Mouse (Mus musculus): ENCODE data around the gene Tnfsf11. TPM values are rescaled to one million over a fixed set of nuclear protein-coding genes. Genes with fewer than 3 reads are reported as not detected.

The Tnfsf11 gene
- total RNA-seq, 2 experiments from 2014 or later, result not detected

DNA sequence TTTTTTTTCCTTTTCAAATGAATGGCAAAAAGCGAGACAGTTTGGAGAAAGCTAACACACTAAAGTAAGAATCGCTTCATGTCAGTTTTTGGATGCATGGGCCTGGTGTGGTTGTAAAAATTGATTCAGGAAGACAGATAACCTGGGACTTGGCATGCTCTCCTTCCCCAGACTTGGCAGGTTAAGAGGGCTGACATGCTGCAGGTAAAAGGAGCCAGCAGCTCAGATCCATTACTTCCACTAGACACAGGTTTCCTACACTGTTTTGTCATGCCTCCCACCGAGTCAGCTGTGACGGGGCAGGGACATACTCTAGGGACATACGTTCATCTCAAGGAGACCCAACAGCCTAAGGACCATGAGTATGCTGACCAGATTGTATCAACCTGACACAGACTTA is 33.0 kb downstream of the Tnfsf11 start:
- Histone ChIP-seq H3K27ac (0 out of 2 replicates have a peak overlapping the region, but pooled peaks have one; percentile 18), H3K4me3 (no peak overlapping the region)
- TF ChIP-seq CTCF (conservative IDR thresholded peaks at IDR 0.05), result no peak
- DNase-seq (ENCODE audit: low spot score in 2 of 2), result no peak

DNA sequence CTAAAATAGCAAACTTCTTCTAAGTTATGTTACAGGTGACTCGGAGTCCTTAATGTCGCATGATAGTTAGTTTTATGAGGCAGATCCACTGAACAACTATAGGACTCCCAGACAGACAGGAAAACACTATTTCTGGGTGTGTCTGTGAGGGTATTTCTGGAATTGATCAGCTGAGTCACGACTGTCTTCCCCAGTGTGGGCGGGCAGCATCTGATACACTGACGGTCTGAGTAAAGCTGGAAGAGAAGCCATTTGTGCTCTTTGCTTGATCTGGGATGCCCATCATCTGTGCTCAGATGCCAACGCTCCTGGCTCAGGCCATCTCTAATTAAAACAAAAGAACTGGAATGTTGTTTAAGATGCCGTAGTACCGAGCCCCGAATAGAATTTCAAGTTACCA is 33.7 kb downstream of the Tnfsf11 start:
- Histone ChIP-seq H3K27ac (peak overlapping the region; percentile 65), H3K4me3 (no peak overlapping the region)
- no peak for TF ChIP-seq CTCF (conservative IDR thresholded peaks at IDR 0.05)
- DNase-seq (ENCODE audit: low spot score in 2 of 2), result peak; percentile 60 to 79

DNA sequence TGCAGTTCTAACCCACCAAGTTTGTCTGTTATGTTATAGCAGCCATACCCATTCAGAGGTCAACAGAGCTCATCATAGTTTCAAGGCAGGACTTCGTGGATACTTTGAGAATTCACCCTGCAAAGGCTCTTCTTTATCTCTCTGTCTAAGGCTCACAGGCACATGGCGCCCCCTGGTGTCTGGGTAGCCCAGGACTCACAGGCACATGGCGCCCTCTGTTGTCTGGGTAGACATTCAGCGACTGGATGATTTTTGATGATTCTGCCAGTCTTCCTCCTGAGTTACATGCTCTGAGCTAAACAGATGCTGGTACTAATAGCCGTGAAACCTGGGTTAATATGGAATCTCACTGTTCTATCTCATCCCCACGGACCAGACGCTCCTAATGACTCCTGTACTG is 34.3 kb downstream of the Tnfsf11 start:
- TF ChIP-seq CTCF (conservative IDR thresholded peaks at IDR 0.05), result peak; percentile 76
- H3K27ac ChIP-seq, result peak overlapping the region; percentile 65
- peak in 1 of 2 experiments; percentile 66 for DNase-seq (ENCODE audit: low spot score in 2 of 2)
- no peak overlapping the region for H3K4me3 ChIP-seq

DNA sequence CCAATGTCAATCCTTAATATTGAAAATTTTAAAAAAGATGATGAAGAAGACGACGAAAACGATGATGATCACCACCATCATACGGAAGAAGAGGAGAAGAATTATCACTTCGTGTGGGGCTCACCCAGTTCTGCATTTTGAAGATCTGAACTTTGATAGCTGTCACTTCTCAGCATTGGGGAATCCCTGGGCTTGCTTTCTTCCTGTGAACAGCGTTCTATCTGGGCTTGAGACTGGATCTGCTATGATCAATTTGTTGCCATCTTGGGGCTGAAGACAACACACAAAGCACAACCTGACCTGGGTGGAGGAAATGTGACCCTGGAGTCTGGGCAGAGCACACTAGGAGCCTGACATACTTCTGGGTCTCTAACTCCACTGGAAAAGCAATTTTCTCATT is 43.0 kb downstream of the Tnfsf11 start:
- DNase-seq (ENCODE audit: low spot score in 2 of 2), result no peak
- Histone ChIP-seq H3K4me3 (no peak overlapping the region), H3K27ac (no peak overlapping the region)
- no peak for TF ChIP-seq CTCF (conservative IDR thresholded peaks at IDR 0.05)

DNA sequence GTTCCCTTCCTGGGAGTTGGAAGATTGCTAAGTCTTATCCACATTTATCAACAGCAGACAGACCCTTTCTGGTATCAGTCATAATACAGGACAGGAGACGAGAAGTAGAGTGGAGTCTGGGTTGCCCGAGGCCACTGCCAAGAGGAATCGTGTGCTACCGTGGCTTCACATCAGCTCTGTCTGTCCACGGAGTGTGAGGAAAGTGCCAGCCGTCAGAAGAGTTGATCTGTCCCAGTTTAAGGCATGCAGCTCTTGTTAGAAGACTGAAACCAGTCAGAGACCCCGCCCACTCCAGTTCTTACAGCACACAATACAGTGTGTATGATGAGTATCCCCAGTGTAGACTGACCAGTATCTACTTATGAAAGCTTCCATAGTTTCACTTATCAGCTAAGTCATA is 45.2 kb downstream of the Tnfsf11 start:
- no peak overlapping the region for H3K27ac ChIP-seq
- DNase-seq (ENCODE audit: low spot score in 2 of 2), result no peak
- TF ChIP-seq CTCF (conservative IDR thresholded peaks at IDR 0.05), result no peak
- H3K4me3 ChIP-seq, result no peak overlapping the region

DNA sequence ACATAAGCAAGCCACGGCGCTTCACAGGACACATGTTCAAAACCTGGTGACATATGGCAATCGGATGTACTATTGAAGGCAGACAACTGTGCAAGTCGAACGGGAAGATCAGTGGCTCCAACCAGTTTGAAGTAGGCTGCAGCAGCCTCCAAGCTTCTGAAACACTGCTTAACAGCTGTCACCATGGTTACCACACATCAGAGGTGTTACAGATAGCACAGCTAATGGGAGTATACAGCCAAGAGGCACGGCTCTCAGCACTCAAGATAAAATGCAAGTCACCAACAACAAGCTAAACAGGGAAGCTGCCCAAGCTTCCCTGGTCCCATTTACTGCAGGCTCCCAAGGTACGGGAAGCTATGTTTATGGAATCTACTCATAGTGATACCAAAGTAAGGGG is 46.6 kb downstream of the Tnfsf11 start:
- Histone ChIP-seq H3K4me3 (no peak overlapping the region), H3K27ac (no peak overlapping the region)
- no peak for TF ChIP-seq CTCF (conservative IDR thresholded peaks at IDR 0.05)
- DNase-seq (ENCODE audit: low spot score in 2 of 2), result no peak

DNA sequence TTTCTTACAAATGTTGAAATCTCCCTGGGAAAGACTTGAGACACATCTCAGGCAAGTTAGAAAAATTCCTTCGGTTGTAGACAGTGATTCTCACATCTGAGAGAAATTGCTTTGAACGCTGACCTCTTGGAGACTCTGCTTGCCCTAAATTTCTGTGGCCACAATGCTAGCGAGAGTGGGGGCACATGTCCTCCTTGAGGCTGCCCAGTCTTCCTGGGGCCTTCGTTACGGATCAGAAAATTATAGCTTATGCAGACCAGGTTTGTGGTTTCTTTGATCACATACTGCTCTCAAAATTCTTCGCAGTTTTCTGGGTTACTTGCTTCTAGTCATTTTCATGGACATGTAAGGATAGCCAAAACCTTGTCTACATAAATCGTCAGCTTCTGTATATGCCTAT is 53.8 kb downstream of the Tnfsf11 start:
- Histone ChIP-seq H3K4me3 (no peak overlapping the region), H3K27ac (no peak overlapping the region)
- no peak for TF ChIP-seq CTCF (conservative IDR thresholded peaks at IDR 0.05)
- DNase-seq (ENCODE audit: low spot score in 2 of 2), result no peak

DNA sequence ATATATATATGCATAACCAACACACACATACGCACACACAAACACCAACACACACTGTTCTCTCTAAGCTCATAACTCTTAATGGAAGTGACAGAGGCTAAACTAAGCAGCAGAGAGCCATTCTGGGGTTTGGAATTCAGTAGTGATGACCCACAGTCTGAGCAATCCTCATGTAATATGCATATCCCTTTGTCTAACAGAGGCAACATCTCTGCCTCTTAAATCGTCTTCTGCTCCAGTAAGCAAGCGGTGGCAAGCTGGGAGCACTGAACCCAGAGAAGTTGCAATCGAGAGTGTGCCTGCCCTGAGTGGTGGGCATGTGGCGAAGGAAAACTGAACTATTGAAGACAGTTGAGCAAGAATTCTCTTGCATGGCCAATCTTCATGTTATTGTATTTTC is 61.2 kb downstream of the Tnfsf11 start:
- TF ChIP-seq CTCF (conservative IDR thresholded peaks at IDR 0.05), result no peak
- H3K27ac ChIP-seq, result no peak overlapping the region
- no peak for DNase-seq (ENCODE audit: low spot score in 2 of 2)
- H3K4me3 ChIP-seq, result no peak overlapping the region

DNA sequence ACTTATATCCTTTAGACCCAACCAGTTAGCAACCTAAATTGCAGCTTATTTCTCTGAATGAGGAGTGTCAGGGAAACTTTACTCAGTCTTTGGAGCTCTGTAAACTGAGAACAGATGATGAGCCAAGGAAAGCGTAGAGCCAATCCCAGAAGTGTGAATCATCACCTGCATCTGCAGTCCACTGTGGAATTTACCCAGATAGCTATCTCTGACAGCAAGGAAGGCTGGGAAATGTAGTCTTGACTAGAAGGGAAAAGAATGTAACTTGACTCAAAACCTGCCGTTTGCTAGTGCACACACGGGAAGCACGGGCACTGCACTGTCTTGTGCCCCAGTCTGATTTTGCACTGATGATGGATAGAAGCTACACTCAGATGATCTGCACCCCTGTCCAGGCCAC is 63.0 kb downstream of the Tnfsf11 start:
- peak; percentile 25 to 52 for DNase-seq (ENCODE audit: low spot score in 2 of 2)
- no peak for TF ChIP-seq CTCF (conservative IDR thresholded peaks at IDR 0.05)
- no peak overlapping the region for H3K4me3 ChIP-seq
- no peak overlapping the region for H3K27ac ChIP-seq

DNA sequence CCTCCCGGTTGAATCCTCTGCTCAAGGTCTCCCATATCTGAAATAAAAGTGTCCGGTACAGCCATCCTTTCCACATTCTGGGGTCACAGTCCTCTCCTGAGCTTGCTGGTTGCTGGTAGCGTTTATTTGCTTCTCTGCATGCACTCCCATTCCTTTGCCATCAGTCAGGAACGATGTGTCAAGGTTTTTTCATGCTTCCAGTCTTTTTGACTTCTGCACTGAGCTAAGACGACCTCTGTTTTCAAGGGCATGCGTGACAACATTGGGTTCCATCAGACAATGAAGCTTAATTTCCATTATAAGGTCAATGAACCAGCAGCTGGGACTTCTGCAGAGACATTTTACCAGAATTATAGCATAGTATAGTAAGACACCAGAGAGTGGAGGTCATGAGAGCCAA is 68.5 kb downstream of the Tnfsf11 start:
- TF ChIP-seq CTCF (conservative IDR thresholded peaks at IDR 0.05), result no peak
- DNase-seq (ENCODE audit: low spot score in 2 of 2), result no peak
- no peak overlapping the region for H3K27ac ChIP-seq
- no peak overlapping the region for H3K4me3 ChIP-seq

DNA sequence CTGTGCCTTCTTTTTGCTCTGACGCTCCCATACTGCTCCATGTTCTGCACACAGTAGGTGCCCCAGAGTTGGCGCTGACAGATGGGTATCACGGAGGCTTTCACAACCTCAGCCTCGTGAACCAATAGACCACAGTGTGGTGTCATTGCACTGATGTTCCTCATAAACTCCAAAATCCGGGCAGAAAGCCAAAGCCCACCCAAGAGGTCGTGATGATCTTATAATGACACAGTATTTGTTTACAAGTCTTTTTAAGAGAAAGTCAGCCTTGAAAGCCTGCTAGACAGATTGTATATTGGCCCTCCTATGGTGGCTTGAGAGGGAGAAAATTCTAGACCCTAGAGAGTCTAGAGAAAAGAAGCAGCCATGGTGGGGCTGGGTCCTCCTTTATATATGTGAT is 70.6 kb downstream of the Tnfsf11 start:
- no peak overlapping the region for H3K27ac ChIP-seq
- no peak overlapping the region for H3K4me3 ChIP-seq
- DNase-seq (ENCODE audit: low spot score in 2 of 2), result no peak
- TF ChIP-seq CTCF (conservative IDR thresholded peaks at IDR 0.05), result no peak

DNA sequence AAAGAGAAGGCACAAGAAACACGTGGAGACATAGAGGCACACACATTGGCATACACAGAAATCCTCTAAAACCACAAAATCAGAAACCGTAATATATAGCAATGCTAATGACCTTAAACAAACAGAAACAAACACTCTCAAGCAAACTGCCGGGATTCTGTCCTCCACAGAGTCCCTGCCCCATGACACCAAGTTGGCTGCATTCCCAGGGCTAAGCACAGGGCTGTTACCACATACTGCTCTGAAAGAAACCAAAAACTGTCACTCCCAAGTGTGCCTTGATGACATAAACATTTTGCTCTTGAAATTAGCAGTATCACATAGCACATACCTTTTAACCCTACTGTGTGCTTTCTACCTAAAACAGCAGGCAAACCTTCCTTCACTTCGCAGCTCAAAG is 71.7 kb downstream of the Tnfsf11 start:
- no peak overlapping the region for H3K27ac ChIP-seq
- no peak for TF ChIP-seq CTCF (conservative IDR thresholded peaks at IDR 0.05)
- no peak overlapping the region for H3K4me3 ChIP-seq
- DNase-seq (ENCODE audit: low spot score in 2 of 2), result no peak

DNA sequence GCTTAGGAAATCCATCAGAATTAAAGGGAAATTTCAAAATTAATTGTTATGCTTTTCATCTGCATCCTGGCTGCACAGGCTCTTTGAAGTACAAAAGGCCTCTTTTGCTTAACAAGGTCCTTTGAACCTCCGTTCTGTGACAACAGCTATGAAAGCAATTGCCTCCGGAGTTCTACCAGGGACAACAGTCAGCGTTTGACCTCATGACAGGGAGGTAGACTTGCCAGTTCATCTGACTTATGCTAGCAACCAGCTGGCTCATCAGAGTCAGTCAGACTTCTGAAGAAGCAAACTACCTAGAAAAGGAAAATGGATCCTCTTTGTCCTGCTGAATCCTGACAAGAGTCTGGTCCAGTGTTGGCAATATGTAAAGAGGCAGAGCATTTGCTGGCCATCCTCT is 72.5 kb downstream of the Tnfsf11 start:
- TF ChIP-seq CTCF (conservative IDR thresholded peaks at IDR 0.05), result no peak
- DNase-seq (ENCODE audit: low spot score in 2 of 2), result no peak
- H3K4me3 ChIP-seq, result no peak overlapping the region
- H3K27ac ChIP-seq, result no peak overlapping the region

DNA sequence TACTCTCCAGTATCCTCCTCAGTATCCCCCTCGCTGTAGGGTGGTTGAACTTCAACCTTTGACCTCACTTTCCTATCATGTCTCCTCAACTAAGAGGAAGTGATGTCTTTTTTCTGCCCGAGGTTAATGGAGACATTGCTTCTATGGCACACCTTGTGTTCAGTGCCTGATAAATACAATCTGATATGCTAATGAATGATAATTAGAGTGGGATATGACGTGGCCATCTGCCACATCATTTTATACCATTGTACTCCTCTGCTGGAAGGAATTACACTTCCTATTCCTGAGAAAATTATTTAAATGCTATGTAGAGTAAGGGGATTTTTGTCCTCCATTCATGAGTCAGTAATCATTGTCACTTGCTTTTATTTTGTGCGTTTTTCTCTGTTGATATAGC is 78.8 kb downstream of the Tnfsf11 start:
- no peak for DNase-seq (ENCODE audit: low spot score in 2 of 2)
- H3K4me3 ChIP-seq, result no peak overlapping the region
- H3K27ac ChIP-seq, result no peak overlapping the region
- TF ChIP-seq CTCF (conservative IDR thresholded peaks at IDR 0.05), result no peak

Small RNA genes lying within 50 kb of the gene (microRNA-seq; reads per million reads assigned to microRNA genes)
- gene Gm23652, result 0 reads per million in 2 experiments

Other genes with a start within 250 kb of the Tnfsf11 start
- under 1 TPM; 0.52 to 0.54 TPM for gene Fam216b, start 219.0 kb downstream of the Tnfsf11 start, total RNA-seq (2021)
- gene Akap11, start 228.8 kb upstream of the Tnfsf11 start, total RNA-seq (2021), result 100 to 1,000 TPM; 194 to 196 TPM

Data from layer of hippocampus, adult 2 months (tissue).